Mouse (Mus musculus): ENCODE results near the gene Tmem17. TPM values are rescaled to one million over a fixed set of nuclear protein-coding genes. Genes with fewer than 3 reads are reported as not detected.

Tmem17 gene
- total RNA-seq, 2 experiments from 2014 or later: 1.7 to 2.2 TPM

GRCm38 (mm10) chr11:22518445-22518844, 6.6 kb downstream of the Tmem17 start:
- intact Hi-C loops (cut with DNase I): no loop called here
- DNase-seq: no peak
- no peak overlapping the region for H3K27ac ChIP-seq
- H3K4me3 ChIP-seq: no peak overlapping the region
- no peak for TF ChIP-seq CTCF (IDR thresholded peaks at IDR 0.05)

DNA sequence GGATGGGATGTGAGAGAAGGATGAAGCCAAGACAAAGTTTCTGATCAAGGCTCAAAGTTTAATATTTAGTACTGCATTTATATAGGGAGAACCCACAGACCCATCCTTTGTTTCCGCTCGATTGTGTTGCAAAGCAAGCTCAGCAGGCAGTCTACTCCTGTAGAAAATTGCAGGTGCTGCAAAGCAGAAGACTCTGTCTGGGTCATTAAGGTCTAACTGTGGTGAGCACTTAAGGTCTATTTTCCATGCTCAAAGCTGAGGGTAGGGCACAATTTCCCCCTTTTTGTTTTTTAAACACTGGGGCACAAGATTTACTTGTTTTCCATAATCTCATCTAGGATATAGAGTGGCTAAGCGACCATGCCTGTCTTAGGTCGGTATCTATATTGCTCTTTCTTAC, 8.4 kb downstream of the Tmem17 start:
- DNase-seq: no peak
- H3K4me3 ChIP-seq: no peak overlapping the region
- TF ChIP-seq CTCF (IDR thresholded peaks at IDR 0.05): no peak
- H3K27ac ChIP-seq: no peak overlapping the region
- intact Hi-C loops (cut with DNase I): no loop called here

- intact Hi-C loops (cut with DNase I): no loop called here
- no peak for TF ChIP-seq CTCF (IDR thresholded peaks at IDR 0.05)
- Histone ChIP-seq H3K27ac (no peak overlapping the region), H3K4me3 (no peak overlapping the region)
- DNase-seq: no peak
Measured at GRCm38 (mm10) chr11:22524606-22525005, 12.7 kb downstream of the Tmem17 start.

DNA sequence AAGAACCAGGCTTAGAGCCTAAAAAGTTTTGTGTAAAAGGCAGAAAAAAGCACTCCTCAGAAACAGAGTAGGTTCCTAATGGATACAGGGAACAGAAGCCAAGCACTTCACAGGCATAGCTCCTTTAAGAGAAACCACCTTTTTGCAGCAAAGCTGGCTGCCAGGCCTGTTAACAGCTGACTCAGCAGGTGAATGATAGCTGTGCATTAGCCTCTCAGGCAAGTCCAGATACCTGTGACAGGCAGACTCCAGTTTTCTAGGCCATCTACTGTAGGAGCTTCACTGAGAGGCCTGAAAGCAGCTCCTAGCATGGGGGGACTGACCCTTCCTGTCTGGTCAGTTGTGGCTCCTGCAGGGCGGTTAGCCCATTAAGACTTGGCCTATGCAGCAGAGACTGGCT, 28.7 kb downstream of the Tmem17 start:
- TF ChIP-seq CTCF (IDR thresholded peaks at IDR 0.05): no peak
- peak; percentile 22 for DNase-seq
- intact Hi-C loops (cut with DNase I): no loop called here
- Histone ChIP-seq H3K4me3 (no peak overlapping the region), H3K27ac (no peak overlapping the region; the same call in 1 of the 2 replicates)

DNA sequence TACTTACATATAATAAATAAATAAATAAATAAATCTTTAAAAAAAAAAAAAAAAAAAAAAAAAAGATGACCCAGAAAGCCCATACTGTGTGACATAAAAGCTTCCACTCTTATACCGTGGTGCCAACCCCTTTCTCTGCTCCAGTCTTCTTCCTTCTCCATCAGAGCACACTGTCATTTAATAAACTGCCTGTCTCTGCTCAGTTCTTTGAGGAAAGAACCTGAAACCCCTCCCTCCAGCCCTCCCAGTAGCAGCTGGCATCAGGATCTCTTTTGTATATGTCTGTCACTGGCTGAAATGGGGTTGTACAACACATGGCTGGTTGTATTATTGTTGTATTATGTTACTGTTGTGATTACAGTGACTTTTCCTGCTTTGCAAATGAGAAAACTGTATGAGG, 48.2 kb downstream of the Tmem17 start:
- Histone ChIP-seq H3K4me3 (no peak overlapping the region), H3K27ac (peak overlapping the region; percentile 61; the same call in 1 of the 2 replicates)
- no peak for TF ChIP-seq CTCF (IDR thresholded peaks at IDR 0.05)
- no peak for DNase-seq
- intact Hi-C loops (cut with DNase I): no loop called here

DNA sequence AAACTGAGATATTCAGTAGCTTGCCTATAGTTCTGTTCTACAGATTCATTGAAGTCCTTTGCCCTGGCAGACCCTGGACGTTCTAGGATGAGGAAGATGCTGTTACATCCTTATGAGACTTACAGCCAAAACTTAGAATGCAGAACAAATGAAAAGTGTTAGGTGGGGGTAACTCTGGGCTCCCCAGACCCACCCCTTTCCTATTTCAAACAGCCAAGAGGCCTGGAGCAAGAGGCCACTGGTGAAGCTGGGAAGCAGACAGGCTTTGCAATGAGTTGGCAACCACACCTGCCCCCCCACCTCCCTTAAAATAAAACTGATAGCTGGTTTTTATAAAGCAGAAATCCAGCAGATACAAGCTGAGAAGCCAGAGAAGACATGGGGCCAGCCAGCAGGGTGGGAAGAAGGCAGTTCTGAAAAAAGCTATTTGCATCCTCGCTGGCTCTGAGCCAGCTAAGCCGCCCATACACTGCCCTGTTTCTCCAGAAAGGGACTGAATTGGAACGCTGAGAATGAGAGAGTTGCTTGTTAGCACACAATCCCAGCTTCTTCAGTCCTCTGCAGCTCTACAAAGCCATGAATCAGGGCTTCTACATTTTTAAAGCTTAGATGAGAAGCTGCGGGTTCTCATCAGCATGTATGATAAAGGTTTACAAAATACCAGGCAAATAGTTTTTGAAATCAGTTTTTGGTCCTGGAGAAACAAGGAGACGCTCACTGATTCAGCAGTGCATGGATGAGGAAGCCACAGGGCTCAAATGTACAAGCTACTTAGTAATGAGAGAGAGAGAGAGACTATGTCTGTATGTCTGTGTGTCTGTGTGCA, 48.8 kb downstream of the Tmem17 start:
- Histone ChIP-seq H3K27ac (peak overlapping the region; percentile 61), H3K4me3 (no peak overlapping the region)
- DNase-seq: peak; percentile 60
- intact Hi-C loops (cut with DNase I): no loop called here
- no peak for TF ChIP-seq CTCF (IDR thresholded peaks at IDR 0.05)

- intact Hi-C loops (cut with DNase I): no loop called here
- TF ChIP-seq CTCF (IDR thresholded peaks at IDR 0.05): no peak
- DNase-seq: no peak
- no peak overlapping the region for H3K4me3 ChIP-seq
- H3K27ac ChIP-seq: peak overlapping the region; percentile 35; the same call in 1 of the 2 replicates
Measured at GRCm38 (mm10) chr11:22561329-22561592, 49.4 kb downstream of the Tmem17 start.

DNA sequence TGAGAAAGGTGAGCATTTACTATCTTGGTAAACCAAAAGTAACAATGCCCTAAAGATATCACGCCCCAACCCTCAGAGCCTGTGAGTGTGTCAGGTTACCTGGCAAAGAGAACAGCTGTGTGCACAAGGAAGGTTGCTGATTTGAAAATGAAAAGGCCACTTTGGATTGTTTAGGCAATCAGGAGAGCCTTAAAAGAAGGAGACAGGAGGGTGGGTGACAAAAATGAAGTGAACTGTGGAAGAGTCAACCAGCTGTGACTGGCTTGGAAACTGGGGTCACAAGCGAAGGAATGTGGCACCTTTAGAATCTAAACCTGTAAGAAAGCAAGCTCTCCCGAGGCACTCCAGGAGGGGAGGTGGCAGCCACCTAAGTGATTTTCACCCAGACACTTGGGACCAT, 51.8 kb downstream of the Tmem17 start:
- intact Hi-C loops (cut with DNase I): no loop called here
- Histone ChIP-seq H3K4me3 (no peak overlapping the region), H3K27ac (no peak overlapping the region)
- no peak for DNase-seq
- TF ChIP-seq CTCF (IDR thresholded peaks at IDR 0.05): no peak

DNA sequence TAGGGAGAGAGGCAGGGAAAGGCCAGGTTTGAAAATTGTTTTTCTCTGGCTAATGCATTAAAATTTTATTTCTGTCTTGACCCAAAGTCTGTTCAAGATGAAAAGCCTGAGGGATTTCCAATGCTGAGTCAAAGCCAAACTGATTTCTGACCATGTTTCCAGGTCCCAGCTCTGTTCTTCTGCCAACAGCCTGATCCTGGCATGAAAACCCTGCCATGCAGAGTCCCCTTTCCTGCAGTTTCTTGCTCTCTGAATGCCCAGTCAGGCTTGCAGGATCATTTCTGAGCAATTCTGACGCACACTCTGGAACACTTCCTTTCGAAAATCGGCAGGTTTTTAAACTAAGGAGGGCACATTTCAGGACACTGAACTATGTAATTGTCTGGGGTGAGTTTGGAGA, 52.8 kb downstream of the Tmem17 start:
- Histone ChIP-seq H3K4me3 (no peak overlapping the region), H3K27ac (peak overlapping the region; percentile 56)
- TF ChIP-seq CTCF (IDR thresholded peaks at IDR 0.05): no peak
- peak; percentile 24 for DNase-seq
- intact Hi-C loops (cut with DNase I): no loop called here

Other genes with a start within 250 kb of the Tmem17 start
- 10 to 100 TPM; 15.2 to 15.9 TPM for gene Ehbp1, start 169.8 kb upstream of the Tmem17 start, total RNA-seq (2021)